Mouse (Mus musculus): Measurements from ENCODE around the gene Car5b.

Gene Car5b

DNA sequence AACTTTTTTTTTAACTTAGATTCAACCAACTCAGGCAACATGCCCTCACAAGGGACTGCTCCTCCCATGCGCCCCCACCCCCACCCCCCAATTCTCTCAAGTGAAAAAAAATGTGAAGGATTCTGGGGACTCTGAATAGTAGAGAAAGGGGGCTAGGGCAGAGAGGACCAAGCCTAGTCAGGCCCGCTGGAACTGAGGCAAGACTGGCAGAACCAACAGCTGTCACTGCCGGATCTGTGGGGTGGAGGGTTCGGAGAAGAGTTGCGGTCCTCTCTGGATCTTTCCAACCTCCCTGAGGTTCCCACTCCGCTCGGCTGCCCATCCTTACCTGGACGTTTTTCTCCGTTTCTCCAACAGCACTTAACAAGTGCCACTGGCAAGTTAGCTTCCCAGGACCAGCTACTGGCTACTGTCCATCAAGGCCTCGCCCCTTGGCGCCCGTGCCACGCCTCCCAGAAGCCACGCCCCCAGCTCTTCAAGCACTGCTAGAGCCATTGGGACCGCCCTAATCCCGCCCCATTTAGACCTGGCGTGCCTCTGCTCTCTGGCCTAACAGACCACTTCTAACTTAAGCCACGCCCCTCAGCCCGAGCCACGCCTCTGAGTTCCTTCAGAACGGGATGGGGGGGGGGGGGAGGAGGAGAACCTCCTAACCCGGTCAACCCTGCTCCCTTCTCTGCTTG lies at the start of gene Car5b:
Gene Car5b (minus strand): TSS at position 391 of the 683 bp plus-strand sequence.
- peak; percentile 28 to 32 for DNase-seq

DNA sequence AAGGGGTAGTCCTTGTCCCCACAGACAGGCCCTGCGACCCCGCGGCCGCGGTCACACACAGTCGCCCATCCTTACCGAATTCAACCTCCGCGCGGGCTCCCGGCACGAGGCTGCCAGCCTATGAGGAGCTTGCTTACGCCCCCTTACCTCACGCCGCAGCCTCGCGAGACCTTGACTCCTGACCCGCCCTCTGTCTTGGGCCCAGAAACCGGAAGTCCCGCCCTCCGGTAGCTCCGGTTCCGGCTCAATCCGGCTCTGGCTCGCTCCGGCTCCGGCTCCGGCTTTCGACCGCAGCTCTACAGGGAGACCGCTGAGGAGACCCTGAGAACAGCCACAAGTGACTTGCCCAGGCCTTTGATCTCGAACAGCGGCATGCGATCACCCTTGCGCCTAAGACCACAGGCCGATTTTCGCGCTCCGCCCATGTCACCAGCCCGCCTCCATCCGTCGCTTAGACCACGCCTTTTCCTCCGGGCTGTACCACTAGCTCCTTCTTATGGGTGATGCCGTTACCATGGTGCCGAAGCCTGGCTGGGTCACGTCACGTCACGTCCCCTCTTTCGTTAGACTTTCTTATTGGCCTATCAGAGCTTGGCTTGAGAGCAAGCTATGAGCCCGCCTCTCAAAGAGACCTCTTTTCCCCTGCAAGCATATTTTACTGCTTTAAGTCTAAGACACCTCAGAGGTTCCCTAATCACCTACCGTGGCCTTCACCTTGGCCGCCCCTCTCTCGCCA lies 48.4 kb upstream of the Car5b start, which contains the start of gene Siah1b:
Gene Siah1b (minus strand): TSS at position 454 of the 736 bp plus-strand sequence.
- peak; percentile 88 for DNase-seq

DNA sequence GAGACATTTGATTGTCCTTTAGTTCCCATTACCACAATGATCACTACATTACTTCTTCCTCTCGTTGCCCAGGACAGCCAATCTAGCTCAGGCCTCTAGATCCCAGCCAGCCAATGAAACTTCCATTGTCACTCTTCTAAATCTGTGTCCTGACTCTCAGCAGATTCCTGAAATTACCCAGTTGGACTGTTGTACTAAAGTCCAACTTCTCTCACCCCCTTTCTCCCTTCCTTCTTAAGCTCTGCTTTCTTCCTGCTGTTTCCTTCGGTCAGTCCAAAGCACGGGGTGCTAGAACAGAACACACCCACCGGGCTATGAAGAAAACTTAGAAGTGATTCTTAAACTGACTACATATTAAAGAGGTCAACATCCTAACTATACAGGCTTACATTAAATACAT lies 41.2 kb upstream of the Car5b start:
- no peak for DNase-seq

DNA sequence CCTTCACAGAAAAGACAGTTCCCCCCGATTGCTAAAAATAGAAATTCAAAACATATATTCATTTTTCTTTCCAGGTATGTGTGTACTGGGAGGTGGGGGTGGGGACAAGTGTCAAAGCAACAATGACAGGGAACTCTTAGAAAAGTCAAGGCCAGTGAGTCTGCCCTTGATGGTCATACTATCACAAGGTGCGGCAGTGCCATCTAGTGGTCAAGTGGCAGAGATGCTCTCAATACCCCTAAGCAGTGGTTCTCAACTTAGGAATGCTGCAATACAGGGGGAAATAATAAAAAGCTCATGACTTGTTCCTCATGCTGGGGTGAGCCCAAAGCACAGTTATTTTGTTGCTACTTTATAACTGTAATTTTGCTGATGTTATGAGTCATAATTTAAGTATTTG lies 38.4 kb upstream of the Car5b start:
- peak; percentile 45 to 62 for DNase-seq

DNA sequence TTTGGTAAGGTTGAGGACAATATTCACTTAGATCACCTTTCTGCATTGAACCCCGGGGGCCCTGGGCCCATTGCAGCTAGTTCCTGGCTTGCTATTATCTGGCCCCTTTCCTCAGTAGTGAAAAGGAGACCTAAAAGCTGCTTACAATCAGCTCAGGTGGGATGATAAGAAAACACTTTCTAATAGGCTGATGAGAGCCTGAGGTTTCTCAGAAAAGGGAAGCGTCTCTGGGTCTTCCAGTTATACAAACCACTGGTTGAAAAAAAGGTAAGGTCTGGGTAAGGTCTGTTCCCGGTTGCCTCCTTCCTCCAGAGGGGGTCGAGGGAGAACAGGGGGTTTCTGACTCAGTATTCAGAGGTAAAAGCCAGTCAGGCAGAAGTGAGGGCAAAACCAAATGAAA lies 31.3 kb upstream of the Car5b start:
- no peak for DNase-seq

DNA sequence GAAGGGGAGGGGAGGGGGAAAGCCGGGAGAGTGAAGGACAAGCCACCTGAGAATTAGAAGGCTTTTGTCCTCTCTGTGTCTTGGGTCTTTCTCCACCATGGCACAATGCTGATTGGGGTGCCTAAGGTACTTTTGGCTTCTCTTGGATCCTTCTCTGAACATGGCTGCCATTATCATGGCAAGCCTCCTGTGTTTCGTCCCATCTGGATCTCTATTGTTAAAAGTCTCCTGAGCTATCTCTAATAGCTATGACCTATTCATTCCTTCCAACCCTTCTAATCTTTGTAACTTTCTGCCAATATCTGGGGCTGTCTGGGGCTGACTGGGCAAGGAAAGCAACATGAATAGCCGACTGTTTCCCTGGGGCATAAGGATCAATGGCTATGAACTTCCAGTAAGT lies 30.7 kb upstream of the Car5b start:
- no peak for DNase-seq

DNA sequence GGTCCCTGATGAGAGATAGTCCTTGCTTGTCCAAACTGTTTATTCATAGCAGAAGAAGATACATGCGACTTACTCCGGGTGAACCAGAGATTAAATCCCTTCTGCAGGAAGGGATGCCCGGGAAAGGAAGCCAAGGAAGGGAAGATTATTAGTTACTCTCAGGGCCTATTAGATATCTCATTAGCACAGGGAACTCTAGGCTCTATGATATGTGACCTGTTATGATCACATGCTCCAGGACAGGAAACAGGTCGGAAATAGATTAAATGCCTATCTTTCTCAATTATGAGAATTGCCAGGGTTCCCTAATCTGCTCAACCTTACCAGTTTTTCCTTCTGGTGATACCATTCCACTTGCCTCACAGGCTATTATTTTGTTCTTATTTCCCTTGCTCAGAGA lies 27.9 kb upstream of the Car5b start:
- no peak for DNase-seq

DNA sequence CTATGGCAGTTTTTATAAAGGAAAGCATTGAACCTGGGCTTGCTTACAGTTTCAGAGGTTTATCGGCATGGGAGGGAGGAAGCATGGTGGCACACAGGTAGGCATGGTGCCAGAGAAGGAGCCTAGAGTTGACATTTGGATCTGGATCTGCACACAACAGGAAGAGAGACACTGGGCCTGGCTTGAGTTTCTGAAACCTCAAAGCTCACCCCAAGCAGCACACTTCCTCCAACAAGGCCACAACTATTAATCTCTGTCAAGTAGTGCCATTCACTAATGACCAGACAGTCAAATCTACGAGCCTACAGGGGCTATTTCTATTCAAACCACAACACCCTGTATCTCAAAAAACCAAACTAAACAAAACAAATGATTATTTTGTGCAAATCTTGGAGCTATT lies 18.9 kb upstream of the Car5b start:
- DNase-seq, result no peak

DNA sequence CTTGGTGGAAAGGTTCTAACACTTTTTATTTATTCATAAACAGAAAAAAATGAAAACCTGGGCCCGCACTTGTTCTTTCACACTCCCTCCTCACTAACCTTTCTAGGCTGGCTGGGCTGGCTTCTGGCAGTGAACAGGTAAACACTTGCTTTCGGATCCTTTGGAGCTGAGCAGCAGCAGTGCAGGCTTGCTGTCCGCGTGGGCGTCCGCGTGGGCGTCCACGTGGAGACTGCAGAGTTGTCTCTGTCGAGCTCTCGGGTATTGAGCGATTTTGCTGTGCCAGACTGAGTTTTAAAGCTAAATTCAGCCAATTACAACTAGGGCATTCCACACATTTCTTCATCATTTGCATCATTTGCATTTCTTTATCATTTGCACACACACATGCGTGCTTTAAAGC lies 14.3 kb upstream of the Car5b start:
- DNase-seq, result no peak

DNA sequence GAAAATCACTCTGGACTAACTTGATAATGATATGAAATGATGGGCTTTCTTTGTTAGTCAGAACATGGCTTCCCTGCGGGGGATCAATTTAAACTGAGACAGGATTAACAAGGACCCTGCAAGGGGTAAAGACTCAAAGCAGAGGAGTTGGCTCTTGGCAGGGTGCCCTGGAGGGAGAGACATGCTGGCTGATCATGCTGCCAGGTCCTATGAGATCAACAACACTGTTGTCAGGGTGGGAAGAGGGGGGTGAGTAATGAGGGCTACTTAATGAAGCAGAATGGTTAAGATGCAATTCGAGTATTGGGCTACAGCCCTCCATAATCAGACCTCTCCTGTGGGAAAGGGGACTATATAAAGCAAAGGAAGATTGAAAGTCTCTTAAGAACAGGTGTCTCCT lies 11.1 kb upstream of the Car5b start:
- DNase-seq, result peak in 1 of 2 experiments; percentile 8

DNA sequence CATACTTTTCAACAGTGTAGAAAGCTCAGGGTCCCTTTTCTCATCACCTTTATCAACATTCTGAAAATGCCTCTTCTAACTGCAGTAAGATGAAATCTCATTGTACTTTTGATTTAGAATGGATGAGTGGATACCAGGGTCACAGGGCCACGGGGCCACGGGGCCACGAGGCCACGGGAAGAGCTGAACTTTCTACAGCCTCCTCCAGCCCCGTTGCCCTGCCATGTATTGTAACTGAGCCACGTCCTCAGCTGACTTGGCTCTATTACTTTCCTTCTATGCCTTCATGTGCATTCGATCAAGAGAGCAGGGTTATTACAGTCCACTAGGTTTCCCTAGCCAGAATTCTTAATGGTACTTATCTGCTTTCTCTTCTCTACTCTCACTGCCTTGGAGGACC lies 8.1 kb upstream of the Car5b start:
- DNase-seq, result no peak

DNA sequence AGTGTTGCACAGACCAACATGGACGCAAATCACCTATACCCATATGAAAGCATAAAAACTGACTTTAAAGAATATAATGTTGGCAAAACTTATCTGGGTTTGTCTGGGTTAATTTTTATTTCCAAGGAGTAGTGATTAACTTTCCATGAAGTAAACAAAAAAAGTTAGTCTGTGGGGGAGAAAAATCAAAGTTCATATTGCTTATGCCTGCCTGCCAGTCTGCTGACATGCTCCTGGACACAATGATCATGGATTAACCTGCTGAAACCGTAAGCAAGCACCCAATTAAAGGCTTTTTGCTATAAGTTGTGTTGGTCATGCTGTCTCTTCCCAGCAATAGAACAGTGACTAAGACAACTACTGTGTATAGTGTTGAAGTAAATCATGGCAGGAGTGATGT lies 7.6 kb upstream of the Car5b start:
- no peak for DNase-seq

DNA sequence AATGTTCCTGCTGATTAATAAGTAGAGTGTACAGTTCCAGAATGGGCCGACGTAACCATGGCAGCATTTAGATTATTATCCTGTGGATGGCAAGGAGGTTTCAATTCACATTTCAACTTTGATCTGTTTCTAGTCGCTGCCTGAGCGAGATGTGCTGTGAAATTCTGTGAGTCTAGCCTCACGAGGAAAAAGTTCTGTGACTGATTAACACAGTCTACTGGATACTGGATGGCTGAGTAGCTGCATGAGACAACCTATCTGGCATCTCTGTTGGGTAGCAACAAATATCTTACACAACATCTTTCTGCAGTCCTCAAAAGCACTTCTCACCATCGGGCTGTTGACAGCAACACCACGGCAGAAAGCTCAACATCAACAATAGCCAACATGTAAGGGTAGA lies 4.7 kb upstream of the Car5b start:
- DNase-seq, result no peak

DNA sequence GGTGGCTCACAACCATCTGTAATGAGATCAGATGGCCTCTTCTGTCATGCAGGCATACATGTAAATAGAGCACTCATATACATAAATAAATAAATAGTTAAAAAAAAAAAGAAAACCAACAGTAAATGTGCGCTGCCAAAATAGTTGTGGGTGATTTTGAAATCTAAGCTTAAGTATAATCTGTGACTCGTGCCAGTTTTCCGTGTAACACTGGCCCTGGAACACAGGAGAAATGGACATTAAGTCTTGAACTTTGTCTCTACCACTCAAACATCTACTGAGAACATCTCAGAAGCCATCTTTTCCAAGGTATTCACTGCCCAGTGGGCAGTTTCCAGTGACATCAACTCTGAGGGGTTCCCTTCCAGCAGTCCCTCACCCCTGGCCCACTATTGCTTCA lies 12.2 kb downstream of the Car5b start:
- no peak for DNase-seq

DNA sequence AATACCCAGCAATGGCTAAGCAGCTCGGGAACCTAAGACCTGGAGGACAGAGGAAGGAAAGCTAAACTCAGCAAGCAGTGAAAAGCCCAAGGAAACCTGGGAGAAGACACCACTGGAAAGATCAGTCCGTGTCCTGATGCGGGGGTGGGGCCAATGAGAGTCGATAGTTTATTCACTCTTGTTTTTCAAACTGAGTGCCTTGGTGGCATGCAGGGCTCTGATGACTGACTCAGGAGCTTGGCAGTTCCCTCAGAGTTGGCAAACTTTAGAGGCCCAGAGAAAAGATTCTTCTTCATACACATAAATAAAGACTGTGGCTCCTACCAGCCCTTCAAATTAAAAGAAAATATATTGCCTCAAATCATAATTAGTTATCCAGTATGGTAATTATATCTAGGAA lies 12.8 kb downstream of the Car5b start:
- DNase-seq, result no peak

DNA sequence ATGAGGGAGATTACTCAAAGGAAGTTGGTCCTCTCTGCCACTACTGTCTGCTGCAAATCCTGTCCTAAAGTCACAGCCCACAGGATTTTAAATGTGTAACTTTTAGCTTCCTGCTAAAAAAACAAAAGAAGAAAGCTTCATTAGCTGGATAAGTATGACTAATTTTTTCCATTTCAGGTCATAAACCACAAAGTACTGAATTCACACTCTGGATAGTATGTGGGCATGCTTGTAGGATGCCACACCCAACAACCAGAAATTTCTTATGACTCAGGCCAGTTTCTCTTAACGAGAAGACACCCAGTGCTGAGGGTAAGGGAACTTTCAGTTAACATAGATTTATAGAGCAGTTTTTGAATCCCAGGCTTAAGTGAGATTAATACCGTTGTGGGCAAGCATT lies 14.5 kb downstream of the Car5b start:
- no peak for DNase-seq

DNA sequence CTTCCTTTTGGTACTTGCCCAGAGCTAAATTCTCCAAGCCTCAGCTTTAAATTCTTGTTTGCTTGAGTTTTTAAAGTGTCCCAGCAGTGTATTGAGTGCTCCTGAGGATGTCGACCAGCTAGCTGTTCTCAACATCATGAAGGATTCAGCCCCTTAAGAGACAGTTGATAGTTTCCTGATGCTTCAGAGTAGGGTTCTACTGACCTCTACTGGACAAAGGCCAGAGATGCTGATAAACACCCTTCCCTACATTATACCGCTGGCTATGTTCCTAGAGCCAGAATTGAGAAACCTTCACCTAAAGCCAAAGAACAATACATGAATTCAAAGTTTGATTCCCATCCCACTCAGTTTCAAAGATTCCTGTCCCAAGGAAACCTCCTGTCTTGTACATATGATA lies 23.0 kb downstream of the Car5b start:
- DNase-seq, result peak in 1 of 2 experiments; percentile 7

DNA sequence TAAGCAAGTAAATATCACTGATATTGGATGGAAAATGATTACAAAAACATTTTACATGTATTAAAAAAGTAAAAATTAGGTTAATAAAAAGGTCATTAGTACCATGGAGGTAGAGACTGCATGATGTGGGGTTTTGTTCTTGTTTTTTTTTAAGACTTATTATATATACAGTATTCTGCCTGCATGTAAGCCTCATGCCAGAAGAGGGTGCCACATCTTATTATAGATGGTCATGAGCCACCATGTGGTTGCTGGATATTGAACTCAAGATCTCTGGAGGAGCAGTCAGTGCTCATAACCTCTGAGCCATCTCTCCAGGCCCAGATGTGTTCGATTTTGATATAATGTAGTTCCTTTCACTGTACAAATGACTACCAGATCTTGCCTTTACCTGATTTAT lies 27.9 kb downstream of the Car5b start:
- DNase-seq, result no peak

DNA sequence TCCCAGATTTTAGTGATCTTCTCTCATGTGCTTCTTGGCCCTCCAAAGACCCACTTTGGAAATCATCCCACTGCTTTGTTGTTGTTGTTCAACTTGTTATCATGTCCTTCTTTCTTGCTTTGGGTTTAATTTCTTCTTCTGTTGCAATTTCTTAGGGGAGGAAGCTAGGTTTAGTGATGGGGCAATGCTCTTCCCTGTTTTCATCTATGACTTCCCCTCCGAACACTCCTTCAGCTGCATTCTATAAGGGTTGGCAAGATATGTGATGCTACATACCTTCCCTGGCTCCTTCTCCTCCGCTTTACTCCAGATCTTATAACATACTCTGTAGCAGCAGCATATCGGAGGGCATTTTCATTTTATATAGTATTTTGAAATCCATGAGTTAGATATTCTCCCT lies 31.0 kb downstream of the Car5b start:
- no peak for DNase-seq

DNA sequence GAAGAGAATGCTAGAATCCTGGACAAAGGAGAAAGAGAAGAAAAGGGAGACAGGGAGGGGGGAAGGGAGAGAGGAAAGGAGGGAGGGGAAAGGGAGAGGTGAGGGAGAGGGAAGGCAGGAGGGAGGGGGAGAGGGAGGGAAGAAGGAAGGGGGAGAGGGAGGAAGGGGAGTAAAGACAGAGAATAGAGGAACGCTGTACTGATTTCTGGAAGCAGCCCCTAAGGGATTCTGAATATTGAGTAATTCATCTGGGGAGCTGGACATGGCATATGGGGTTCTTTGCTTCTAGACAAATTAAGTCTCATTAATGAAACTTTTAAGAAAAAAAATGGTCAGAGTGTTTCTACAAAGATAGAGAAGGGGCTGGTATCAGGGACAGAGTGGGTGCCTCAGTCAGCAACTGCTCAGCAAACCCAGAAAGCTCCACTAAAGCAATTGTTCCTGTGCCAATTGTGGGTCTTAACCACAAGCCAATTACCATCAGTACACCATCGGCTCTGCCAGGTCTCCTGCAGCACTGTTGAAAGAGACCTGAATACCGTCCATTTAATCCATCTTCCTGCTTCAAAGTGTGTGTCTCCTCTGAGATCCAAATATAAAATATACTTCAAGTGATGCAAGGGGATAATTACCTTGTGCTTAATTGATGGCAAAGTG lies 40.0 kb downstream of the Car5b start:
- DNase-seq, result no peak

DNA sequence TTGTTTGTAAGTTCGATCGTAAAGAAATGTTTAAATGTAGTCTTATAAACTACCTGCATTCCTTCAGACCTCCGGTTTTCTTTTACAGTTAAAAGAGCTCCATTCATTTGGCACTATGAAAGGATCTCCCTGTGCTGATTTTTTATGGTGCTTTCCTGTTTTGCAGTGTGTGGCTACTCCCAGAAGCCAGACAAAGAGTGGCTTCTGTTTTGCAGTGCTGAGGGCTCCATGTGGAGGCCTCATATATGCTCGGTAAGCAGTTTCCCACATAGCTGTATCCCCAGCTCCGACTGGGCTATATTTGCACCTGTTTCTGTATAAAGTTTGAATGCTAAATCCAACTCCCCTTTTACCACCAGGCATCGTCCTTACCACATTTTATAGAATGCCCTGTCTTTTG lies 45.7 kb downstream of the Car5b start:
- no peak for DNase-seq

DNA sequence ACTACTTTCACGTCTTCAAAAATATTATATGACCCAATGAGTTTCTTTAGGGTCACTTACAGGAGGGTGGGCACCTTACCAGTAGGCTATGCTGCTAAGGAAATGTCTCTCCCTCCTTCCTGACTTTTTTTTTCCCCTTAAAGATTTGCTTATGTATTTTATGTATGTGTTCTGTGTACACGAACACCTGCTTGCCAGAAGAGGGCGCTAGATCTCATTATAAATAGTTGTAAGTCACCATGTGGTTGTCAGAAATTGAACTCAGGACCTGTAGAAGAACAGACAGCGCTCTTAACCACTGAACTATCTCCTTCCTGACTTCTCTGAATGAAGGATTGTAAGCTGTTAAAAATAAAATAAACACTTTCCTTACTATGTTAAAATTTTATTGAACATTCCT lies 46.3 kb downstream of the Car5b start:
- no peak for DNase-seq

DNA sequence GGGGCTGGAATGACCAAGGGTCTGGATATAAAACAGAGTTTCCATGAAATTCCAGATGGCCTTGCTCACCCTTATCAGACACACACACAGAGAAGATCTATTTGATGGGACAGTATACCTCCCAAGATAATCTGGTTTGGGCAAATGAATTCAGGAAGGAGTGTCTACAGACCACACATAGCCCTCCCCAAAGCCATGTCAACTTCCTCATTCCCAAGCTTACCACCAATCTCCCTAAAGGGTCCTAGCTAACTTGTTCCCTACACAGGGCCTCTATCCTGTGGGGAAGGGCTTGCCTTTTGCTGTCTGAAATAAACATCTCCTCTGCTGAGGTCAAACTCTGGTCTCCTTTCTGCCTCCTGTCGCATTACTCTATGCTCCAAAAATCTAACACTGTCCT lies 46.7 kb downstream of the Car5b start:
- no peak for DNase-seq

DNA sequence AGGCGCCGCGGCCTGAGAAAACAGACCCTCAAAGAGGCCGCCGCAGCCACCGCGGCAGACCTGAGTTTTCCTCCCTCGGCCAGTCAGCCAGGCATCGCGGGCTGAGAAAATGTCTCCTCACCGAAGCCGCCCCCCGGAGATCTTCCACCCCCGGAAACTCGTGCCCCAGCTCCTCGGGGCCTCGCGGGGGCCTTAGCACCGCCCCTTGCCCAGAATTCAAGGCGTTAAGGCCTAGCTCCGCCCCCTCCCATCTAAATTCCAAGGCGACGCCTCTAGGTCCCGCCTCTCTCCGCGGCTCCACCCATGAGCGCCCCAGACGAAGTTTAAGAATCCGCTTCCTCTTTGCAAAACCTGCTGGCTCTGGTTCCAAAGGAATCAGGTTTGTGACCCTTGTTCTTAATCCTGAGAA lies 69.3 kb downstream of the Car5b start, which contains the start of gene Zrsr2:
Gene Zrsr2 (minus strand): TSS at position 195 of the 409 bp plus-strand sequence.
- DNase-seq, result peak; percentile 59 to 76
